Mouse (Mus musculus) olfactory bulb, adult 2 months (tissue): ENCODE data around the gene Slc18b1.

Experiments used
- CTCF ChIP-seq: fragments of 200-500 bp; IDR thresholded peaks from 2 replicates; pipeline ENCODE4 v1.5.1; 2012; ENCODE audit warnings: low read depth, mild to moderate bottlenecking, low read length, moderate library complexity; ENCODE audit not compliant: insufficient read depth
- POLR2A ChIP-seq: fragments of 200-500 bp; IDR thresholded peaks from 2 replicates; pipeline ENCODE4 v1.6.1; 2012; ENCODE audit warnings: mild to moderate bottlenecking, low read depth, low read length, moderate library complexity; ENCODE audit not compliant: insufficient read depth

DNA sequence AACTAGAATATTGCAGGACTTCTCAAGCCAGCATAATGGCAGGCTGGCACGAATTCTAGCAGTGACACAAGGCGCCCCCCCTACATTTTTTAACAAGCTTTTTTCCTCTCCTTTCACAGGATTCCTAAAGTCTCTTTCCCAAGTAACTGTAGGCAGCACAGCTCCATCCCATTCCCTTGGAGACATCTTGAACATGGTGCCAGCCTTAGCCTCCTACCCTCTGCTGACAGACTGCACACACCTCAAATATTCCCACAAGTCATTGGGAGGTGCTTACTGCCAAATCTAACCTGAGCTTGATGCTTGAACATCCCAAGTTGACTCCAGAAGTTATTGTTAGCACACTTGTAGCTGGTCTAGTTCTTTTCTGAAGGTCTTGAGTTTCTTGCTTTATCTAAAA lies 12.7 kb upstream of the Slc18b1 start:
- no peak for TF ChIP-seq CTCF
- no peak for TF ChIP-seq POLR2A
